Mouse (Mus musculus) layer of hippocampus, adult 8-10 months (tissue): ENCODE results near the gene Tns1. TPM values are rescaled to one million over a fixed set of nuclear protein-coding genes. Genes with fewer than 3 reads are reported as not detected.

Source experiments
- DNase-seq, 2 experiments: peaks; one replicate each; pipeline ENCODE4 v3.0.0; 2022; ENCODE audit warnings: low spot score in 2 of 2
- total RNA-seq, 4 experiments: library from RNA; stranded (reverse); gene quantifications; 2 replicates each; pipeline ENCODE4 v1.2.4; 2022

Gene Tns1
- total RNA-seq, 4 experiments from 2014 or later: 44.4 to 54.8 (median 47.4) TPM

DNA sequence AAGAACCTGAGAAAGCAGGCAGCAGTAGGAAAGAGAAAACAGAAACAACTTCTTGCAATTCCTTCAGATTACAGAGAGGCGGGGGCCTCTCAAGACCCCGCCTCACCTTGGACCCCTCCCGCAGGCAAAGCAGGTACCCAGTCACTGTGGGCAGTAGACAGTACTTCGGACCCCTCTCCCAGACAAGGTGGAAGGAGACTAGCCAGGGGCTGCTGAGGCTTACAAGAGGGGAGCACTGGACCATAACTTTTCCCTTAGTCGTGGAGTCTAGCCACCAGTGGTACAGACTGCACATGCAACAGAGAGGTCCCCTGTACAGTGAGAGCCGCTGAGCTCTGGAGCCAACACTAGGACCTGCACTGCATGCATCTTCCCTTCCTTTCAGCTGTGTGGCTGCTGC lies 64.2 kb downstream of the Tns1 start:
- no peak for DNase-seq

DNA sequence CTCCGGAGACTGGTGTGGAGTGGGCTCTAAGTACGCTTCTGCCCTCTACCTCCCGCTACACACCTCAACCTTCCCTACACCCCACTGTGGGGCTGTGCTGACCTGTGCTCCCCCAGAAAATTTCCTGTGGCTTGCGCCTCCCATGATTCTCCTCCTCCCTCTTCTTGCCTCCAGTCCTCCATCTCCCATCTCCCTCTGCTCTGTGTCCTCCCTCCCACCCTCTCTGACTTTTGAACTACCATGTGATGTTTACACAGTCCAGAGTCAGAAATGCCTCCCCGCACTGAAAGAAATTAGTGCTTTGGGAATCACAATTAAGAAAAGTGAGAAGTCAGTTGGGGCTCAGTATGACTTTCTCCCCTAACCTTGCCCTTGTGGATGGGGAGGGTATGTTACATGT lies 64.7 kb downstream of the Tns1 start:
- no peak for DNase-seq

DNA sequence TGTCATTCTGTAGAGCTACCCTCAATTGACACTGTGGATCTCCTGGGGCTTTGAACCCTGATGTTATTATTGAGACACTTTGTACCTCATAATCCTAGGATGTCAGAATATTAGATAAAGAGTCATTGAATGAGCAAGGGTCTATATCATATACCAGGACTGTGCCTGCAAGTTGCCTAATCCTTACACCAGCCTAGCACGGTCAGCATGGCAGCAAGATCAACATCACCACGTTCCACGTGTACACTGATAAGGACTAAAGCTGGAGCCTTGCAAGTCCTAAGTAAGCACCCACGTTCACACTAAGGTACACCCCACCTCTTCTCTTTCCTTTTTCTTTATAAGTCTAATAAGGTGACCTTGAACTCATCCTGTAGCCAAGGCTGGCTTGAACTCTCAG lies 65.5 kb downstream of the Tns1 start:
- no peak for DNase-seq

DNA sequence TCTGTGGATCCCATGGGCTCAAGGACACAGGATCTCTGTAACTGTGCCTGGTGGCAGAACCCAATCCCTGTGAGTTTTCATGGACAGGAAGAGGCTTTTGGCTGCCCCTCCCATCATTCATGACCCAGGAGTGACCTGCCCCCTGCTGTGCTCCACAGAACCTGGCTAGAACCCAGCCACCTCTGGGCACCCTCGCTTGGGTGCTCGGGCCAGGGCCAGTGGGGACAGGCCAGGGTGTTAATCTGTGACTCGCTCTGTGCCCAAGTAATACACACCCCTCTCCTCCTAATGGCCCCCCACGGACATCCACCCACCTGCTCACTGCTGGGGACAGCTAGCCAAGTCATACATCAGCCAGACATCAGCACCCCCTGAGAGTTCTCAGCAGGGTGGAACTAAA lies 65.9 kb downstream of the Tns1 start:
- no peak for DNase-seq

DNA sequence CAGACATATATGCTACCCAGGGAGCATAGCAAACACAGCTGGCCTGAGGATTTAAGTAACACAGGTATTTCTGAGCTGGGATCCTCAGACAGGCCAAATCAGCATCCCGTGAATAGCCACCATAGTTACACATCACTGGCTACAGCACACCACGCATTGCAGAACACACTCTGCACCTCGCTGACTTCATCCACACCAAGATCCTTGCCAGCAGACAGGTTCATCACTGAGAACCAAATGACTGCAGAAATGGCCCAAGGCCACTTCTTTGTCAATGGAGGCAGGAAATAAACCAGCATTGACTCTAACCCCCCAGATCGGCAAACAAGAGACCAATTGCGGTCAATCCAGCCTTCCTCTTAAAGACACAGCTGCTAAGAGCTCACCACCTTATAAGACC lies 66.7 kb downstream of the Tns1 start:
- DNase-seq: no peak

DNA sequence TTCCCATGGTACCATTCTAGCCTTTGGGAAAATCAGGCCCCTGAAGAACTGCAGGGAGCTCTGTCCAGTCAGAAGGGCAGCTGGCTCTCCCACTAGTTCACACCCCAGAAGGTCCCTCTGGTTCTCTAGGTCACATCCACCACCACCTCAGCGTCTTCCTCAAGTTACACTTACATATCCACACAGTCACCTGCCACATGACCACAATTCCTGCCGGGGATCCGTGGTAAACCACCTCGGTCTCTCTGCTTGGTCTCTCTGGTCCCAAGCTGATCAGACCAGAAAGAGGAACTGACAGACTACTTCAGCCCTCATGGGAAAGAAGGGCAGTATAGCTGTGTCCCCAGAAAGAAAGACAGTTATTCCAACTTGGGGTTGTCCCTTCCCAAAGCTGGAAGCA lies 68.7 kb downstream of the Tns1 start:
- DNase-seq: no peak

DNA sequence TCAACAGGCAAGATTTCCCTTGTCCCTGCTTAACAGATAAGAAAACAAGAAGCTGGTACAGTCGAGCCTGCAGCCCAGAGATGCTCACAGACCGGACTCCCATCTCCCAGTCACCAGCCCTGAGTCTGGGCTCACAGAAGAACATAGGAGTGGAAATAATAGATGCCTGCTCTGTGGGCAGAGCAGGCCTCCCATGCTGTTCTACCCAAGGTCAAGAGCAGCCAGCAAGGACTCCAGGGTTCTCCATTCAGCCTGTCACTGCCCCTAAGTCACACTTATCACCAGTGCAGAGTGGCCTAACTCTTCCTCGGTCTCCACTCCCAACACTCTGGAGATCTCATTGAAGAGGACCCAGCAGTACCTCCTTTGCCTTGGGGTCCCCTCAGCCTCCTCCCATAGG lies 69.8 kb downstream of the Tns1 start:
- no peak for DNase-seq

DNA sequence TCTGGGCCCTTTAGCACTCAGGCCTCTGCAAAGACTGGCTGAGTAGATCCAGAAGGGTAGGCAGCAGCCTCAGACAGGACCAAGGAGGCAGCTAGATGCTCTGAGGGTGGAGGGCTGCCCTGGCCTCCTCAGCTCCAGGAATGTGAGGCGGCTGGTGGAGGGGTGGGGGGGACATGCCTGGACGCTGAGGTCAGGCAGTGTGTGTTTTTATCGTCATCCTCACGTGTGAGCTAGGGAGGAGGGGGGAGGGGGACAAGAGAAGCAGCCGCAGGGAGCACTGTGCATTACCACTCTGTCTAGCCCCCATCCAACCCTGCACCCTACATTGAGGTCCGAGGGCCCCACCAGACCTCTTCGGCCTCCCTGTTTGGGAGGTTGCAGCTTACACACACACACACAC lies 70.2 kb downstream of the Tns1 start:
- DNase-seq: no peak

DNA sequence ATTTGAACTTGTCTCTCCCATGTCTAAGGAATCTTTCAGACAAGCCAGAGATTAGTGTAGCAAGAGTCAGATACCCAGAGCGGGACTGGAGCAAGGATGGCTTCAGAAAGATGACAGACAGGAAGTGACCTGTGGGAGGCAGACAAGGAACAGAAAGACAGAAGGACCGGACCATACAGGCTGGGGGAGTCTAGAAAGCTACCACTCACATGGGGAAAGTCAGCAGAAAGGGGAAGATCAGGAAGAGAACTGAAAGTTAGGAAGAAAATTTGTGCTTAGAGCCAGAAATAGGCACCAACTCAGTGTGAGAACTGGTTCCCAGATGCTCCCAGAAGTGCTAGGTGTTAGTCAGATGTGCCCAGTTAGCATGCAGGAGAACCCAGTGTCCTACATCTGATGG lies 71.2 kb downstream of the Tns1 start:
- no peak for DNase-seq

DNA sequence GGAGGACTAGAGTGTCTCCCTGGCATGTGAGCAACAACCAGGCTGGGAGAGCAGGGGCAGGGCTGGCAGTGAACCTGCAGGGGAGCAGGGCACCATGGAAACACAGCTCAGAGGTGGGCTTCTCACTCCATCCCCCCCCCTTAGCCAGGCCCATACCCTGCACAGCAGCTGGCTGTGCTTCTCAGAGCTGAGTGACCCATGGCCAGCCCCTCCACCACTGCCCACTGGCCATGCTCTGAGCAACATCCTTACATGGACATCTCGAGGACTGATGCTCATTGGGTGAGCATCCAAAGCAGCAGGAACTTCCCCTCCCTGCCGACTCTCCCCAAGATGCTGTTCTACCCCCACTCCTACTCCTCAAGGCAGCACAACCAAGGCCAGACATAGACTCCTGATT lies 72.9 kb downstream of the Tns1 start:
- DNase-seq: no peak

DNA sequence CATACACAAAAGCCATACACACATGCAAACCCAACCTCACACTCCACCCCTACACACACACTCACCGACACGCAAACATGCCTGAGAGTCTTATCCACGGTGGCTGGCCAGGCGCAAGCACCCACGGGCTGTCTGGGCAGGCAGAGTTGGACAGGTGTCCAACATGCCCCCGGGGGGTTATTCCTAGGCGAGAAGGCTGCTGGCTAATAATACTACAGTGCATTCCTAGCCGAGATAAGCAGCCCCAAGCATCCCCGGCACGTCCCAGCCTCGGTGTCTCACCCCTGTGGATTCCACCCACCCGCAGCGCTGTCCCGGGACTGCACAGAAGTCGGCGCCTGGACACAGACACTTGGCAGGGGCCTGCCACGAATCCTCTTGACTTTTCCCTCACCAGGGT lies 74.8 kb downstream of the Tns1 start:
- DNase-seq: no peak

DNA sequence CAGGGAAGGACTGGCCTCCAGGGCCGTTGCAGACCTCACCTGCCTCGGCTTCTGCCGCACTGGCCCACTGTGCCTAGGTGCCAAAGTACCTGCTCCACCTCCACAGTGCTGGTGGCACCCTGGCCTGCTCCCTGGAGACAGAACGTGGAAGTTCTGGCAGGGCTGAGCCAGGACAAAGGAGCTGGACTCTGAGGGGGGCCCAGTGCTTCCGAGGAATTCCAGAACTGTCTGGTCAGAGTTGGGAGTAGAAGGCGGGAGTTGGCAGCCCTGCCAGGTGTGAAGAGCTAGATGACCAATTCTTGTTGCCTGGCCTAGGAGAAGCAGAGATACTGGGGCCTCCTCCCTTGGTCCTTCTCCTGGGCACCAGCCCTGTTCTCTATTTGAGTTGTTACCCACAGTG lies 76.5 kb downstream of the Tns1 start:
- DNase-seq: no peak

DNA sequence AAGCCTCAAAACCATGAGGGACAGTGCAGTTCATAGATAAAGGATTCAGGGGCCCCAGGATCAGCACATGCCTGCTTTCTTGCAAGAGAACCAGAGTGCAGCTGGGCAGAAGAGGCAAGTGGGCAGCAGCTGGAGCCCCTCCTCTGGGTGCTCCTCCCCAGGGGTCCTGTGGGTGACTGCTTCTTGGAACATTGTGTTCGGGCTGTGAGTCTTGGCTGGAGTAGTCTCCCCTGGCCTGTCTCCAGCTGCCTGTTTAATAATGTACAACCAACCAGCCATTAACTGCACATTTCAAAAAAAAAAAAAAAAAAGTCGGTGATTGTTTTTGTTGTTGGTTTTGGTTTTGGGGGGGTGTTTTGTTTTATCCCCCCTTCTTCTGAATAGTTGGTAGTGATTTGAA lies 76.9 kb downstream of the Tns1 start:
- no peak for DNase-seq

DNA sequence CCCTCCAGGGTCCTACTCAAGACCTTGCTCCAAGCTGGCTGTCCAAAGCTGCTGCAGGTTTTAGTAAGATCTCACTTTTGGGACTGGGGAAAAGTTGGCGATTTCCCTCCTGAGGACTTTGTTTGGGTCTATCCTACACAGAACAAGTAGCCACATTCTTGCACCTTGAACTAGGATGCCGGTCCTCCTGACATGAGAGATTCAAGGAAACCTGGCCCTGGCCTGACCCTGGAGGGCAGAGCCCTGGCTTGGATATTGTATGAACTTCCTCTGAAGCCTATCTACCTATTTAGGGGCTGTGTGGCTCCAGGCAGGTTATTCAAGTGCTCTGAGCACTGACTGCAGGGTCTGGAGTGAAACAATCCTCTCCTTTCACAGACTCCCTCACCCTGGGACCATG lies 79.2 kb downstream of the Tns1 start:
- no peak for DNase-seq

DNA sequence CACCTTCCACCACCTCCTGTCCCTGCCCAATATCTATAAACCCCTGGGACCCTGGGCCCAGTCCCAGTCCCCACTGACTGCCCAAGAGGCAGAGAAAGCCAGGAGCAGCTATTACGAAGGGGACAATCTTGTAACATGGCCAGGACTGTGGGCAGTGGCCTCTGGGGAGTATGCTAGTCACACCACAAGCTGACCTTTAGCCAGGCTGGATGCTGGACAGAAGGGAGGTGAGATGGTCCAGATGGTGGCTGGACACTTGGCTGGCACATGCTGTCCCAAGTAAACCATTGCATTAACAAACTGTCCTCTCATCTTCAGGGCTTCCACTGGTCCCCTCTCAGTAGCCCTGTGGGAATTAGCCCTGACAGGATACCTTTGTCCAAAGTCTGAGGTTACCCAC lies 79.8 kb downstream of the Tns1 start:
- no peak for DNase-seq

DNA sequence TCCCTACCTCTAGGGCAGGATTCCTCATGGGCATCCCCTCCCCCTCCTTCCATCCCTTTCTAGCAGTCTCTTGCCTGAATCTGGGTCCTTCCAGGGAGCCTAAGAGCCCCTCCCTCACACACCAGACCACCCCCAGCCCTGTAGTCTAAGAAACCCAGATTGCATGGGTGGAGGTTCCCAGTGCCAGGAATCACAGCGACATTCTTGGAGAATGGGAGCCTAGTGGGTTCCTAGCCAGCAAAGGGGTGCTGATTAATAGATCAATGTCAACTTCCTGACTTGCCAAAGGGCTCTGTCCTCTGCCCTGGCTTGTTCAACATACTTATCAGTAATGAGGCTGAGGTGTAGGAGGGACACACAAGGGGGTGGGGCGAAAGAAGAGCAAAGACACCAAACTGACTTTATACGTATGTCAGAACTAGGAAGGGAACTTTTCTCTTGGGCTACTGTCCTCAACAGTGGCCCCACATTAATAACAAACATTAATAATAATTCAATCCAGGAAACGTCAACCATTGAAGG lies 80.6 kb downstream of the Tns1 start:
- DNase-seq: no peak

DNA sequence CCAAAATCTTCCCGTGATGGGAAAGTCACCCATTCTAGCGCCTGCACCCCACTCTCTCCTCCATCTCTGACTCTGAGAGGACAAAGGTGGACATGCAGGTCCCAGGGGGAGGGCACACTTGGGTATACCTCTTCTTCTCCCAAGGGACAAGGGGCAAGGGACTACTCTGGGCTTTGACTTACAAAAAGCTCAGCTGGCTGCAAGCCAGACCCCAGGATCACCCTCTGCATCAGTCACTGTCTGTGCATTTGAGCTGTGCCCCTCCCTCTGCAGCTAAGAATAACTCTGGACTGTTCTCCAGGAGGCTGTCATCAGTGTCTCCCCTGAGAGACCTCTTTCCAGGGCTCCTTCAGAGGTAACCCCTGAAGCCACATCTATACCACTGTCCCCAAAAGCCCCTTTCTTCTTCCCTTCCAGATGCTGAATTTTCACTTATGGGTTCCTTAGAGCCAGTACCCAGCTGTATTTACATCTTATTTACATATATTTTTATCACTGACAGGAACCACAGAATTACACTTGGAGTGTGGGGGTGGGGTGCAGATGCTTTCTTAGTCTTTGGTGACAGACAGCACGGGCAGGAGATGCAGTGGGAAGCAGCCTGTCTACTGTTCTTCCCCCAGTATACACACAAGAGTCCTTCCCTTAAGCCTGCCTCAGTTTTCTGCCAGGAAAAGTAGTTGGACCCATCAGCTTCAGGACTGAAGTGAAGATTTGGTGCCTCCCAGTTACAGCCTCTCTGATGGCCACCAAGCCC lies 81.4 kb downstream of the Tns1 start:
- no peak for DNase-seq

DNA sequence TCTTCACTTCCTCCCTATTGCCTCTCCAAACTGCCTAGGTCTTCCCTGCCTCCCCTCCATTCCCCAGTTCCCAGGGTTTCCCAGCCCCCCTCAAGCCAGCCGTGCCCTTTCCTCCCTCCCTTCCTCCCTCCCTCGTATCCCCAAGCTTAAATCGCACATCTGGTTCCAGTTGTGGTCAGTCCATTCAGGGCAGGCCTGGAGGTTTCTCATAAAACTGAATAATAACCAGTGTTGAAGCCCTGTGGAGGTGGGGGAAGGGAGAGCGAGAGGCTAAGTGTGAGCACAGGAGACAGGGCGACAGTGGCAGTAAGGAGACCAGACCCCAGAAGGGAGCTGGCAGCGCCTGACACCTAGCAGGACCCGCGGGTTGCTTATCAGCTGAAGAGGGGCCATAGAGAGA lies 82.6 kb downstream of the Tns1 start:
- DNase-seq: no peak

DNA sequence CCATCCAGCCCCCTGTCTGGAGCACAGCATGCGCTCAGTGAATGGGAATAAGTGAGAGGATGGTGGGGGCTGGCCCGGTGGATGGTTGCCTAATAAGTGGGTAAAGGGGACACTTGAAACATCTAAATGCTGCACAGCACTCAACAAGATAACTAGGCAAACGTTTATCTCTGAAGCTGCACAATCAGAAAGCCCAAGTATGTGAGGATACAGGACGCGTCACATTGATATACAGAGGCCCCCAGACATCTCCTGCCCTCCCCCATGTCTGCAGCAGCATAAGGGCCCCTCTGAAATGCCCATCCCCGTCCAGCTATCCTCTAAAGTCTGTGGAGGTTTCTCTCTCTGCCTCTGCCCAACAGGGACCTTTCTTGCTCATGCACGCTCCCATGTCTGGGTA lies 83.1 kb downstream of the Tns1 start:
- no peak for DNase-seq

DNA sequence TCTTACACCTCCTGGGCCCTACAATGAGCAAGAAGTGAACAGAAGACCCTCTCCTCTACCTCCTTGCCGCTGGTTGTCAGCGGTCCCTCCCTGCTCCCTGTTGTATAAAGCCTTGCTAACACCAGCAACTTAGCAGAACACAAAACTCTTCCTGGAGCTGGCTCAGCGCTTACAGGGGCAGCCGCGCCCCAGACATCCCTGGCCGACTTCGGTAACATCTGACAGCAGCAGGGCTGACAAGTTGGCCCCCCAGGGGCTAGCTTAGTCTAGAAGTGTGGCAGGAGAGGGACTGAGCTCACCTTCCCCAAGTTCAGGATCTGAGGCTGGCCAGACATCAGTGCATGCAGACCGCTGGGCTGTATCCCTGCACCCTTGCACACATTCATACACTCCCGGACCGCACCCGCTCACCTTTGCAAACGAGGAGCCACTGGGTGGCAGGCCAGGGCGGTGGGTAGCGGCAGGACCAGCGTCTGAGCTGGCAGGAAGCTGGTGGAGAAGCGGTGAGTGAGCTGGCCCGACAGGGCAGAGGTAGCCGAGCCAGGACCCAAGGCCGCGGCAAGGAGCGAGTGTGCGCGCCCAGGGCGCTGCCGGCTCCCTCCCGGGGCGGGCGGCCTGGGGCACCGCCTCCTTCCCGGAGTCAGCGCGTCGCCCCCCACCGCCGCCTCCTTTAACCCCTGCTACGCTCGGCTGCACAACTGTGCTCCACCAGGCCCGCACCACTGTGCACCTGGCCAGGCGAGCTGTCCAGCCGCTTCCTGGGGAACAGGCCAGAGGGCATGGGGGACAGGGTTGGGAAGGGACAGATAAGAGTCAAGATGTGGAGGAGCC lies 87.5 kb downstream of the Tns1 start:
- DNase-seq: no peak

DNA sequence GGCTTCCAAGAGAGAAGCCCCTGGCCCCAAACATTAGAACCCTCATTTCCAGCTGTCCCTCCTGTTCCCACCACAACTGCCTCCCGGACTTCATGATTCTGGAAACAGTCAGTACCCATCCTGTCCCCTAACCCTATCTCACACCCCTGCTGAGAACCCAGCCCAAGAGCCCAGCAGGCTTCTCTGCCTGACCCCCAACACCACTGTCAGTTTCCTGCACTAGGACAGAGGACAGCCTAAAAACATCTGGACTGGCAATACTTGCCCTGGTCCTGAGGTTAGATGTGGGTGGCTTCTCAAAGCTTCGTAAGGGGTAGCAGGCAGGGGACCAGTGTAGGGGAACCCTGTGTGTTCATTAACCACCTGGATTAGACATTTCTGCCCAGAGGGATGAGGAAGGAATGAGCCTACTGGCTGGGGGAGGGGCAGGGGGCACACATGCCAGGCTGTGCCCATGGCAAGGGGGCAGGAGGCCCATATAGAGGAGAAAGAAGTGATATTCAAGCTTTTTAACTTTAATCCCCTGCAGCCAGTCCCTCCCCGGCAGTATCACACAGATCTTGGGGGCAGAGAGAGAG lies 88.2 kb downstream of the Tns1 start:
- no peak for DNase-seq

DNA sequence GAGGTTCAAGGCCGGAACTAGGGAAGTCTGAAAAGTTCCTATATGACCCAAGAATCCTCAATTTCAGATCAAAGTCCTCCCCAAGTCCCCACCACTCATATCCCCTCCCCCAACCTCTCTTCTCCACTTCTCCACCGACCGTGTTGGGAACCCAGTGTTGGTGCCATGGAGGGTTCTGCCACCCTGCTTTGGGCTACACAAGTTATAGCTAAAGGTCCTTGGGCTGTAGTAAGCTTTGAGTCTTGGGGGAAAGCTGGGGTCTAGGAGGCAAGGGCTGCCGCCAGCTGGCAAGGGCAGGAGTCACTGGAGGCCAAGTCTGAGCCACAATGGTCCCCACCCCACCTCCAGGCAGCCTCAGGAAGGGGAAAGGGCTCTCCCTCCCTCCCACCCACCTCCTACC lies 88.8 kb downstream of the Tns1 start:
- DNase-seq: no peak

DNA sequence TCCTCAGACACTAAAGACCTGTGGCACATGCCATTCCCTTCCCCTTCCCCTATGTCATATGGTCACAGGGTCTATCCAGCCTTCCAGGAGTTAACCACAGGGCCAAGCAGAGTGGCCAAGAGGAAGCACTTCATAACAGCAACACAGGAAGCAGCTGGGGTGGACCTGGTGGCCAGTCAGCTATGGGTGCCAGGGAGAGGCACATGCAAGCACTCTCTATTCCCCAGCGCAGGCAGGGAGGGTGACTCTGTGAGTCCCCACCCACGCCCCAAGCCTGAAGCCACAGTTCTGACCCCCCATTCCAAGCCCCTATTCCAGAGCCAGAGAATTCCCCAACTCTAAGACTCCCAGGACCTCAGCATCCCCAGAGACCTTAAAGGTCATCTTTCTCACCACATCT lies 89.5 kb downstream of the Tns1 start:
- DNase-seq: no peak
